Mouse (Mus musculus) natural killer cell, adult 2 months (primary cell): ENCODE data around the gene Mfsd13b.

Experiments
- DNase-seq, 2 experiments: peaks; one replicate each; pipeline ENCODE4 v3.0.0; 2022; ENCODE audit warnings: low spot score in 2 of 2

Gene Mfsd13b

DNA sequence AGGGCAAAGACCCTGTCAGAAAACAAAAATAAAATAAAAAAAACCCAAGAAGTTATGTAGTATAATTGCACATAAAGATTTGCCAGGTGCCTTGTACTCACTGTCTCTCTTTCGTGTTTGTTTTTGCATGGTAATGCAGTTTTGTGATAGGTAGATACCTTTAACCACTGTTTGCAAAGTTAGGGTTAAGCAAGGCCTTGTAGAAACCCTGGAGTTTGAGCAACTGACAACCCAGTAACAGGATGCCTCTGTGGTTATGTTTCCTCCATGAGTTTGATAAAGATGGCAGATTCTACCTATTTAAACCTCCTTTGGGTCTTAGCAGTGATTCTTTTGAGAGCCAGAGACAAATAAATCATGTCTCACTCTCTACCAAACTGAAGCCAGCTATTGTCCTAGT lies 61.2 kb downstream of the Mfsd13b start:
- no peak for DNase-seq

DNA sequence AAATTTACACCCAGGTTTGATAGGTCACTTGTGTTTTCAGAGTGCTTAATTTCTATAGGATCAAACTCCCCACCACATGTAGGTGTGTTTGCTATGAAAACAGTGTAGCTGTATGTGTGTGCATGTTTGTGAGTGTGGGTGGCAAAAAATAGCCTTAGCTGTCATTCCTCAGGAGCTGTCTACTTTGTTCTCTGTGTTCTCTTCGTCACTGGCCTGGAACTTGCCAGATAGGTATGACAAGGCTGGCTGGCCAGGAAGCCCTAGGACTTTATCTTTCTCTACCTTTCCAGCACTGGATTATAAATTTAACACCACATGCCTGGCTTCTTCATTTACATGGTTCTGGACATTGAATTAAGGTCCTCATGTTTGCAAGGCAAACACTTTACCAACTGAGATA lies 61.9 kb downstream of the Mfsd13b start:
- no peak for DNase-seq

DNA sequence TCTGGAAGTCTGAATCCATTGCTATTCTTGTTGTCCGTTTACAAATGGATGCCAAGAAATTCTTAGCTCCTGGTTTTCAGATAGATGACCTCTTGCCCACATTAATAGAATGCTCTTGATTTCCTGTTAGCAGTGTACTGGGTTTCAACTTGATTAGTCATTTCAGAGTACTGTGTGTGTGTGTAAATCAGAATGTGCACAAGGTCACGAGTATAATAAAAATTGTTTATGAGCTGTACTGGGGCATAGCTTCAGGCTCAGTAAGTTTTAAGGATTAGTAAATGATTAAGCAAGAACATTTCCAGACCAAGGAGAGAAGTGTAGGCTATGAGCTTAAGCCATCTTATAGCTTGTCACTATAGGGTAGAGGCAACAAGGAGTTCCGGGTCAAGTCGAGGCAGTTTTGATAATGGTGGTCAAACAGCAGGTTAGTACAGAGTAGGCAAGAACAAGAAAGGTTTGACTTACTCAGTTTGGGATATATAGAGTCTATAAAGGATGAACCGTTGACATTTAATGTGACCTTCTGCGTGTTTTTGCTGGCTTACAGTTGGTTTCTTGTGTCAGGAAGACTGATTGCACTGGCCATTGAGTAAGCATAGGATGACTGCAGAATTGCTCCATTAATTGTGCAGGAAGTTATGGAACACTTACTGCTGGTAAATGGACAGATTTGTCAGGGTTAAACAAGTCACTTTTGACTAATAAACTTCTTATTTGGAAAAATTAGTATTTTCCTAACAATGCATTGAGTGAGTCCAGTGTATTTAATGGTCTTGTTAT lies 63.6 kb downstream of the Mfsd13b start:
- DNase-seq, result no peak

DNA sequence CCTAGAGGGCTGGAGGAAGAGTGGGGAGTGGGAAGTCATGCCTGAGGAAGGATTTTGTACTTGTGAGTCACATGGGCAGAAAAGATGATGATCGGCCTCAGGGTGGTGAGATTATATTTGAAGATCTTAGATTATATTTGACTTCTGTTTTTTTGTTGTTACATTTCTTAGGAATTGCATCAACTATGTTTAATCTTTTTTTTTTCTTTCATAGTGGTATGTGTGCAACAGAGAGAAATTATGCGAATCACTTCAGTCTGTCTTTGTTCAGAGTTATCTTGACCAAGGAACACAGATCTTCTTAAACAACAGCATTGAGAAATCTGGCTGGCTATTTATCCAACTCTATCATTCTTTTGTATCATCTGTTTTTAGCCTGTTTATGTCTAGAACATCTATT lies 65.3 kb downstream of the Mfsd13b start:
- no peak for DNase-seq

DNA sequence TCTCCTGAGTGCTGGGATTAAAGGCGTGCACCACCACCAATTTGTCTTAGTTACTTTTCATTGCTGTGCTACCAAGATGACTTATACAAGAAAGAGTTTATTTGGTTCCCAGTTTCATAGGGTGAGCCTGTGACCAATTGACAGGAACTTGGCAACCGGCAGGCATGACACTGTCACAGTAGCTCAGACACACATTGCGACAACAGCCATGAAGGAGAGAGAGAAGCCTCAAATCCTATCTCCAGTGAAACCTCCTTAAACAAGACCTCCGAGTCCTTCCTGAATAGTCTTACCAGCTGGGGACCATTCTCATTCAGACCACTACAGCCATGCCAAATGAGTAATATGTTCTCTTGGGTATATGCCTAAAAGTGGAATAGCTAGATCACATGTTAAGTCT lies 70.8 kb downstream of the Mfsd13b start:
- no peak for DNase-seq

- no peak for DNase-seq
Observed at GRCm38 (mm10) chr7:121059477-121060218, 77.3 kb downstream of the Mfsd13b start.

GRCm38 (mm10) chr7:121064309-121064708 lies 82.0 kb downstream of the Mfsd13b start:
- peak in 1 of 2 experiments; percentile 24 for DNase-seq
